Mouse (Mus musculus) small intestine, adult 2 months (tissue): Measurements from ENCODE around the gene Atg3. TPM values are rescaled to one million over a fixed set of nuclear protein-coding genes. Genes with fewer than 3 reads are reported as not detected.

ENCODE experiments used
- H3K27ac ChIP-seq: fragments of 200-500 bp; 2 replicates; pipeline ENCODE4 v1.5.1; 2012; ENCODE audit warnings: low read depth, low read length, control low read depth, inconsistent platforms; ENCODE audit not compliant: insufficient read depth
- H3K27me3 ChIP-seq: fragments of 200-500 bp; 2 replicates; pipeline ENCODE4 v1.6.1; 2012; ENCODE audit warnings: mild to moderate bottlenecking, moderate library complexity, low read length, inconsistent platforms; ENCODE audit not compliant: control insufficient read depth, insufficient read depth
- H3K36me3 ChIP-seq: fragments of 200-500 bp; 2 replicates; pipeline ENCODE4 v1.6.1; 2012; ENCODE audit warnings: mild to moderate bottlenecking, low read length, control low read depth, inconsistent platforms; ENCODE audit not compliant: control insufficient read depth, insufficient read depth
- H3K4me1 ChIP-seq: fragments of 200-500 bp; 2 replicates; pipeline ENCODE4 v1.6.1; 2012; ENCODE audit warnings: low read length, inconsistent platforms, mixed read lengths; ENCODE audit not compliant: control insufficient read depth, insufficient read depth, insufficient read length
- H3K4me3 ChIP-seq: fragments of 200-500 bp; 2 replicates; pipeline ENCODE4 v1.5.1; 2012; ENCODE audit warnings: low read depth, mild to moderate bottlenecking, control low read depth, inconsistent platforms, low read length, moderate library complexity
- CTCF ChIP-seq: fragments of 200-500 bp; IDR thresholded peaks from 2 replicates; pipeline ENCODE4 v1.5.1; 2012; ENCODE audit warnings: low read depth, mild to moderate bottlenecking, control low read depth, inconsistent platforms, low read length, moderate library complexity, mixed read lengths; ENCODE audit not compliant: insufficient replicate concordance, insufficient read length; ENCODE audit errors: extremely low read depth
- POLR2A ChIP-seq: fragments of 200-500 bp; IDR thresholded peaks from 2 replicates; pipeline ENCODE4 v1.6.1; 2012; ENCODE audit warnings: low read depth, mild to moderate bottlenecking, control low read depth, inconsistent platforms, low read length, moderate library complexity
- WGBS: fragments of 180-500 bp; shearing (Covaris S2); methylation state at CpG from one replicate; pipeline ENCODE4 v1.1.7; 2018; 5-methylcytosine and 5-hydroxymethylcytosine counted together
- polyA plus RNA-seq: library from polyadenylated mRNA; depleted of rRNA; stranded (reverse); fragments of >200 nt; gene quantifications from 2 replicates; pipeline ENCODE4 v1.2.3, GENCODE M21; 2012; rRNA removed

The Atg3 gene
- polyA plus RNA-seq, 1 experiment: 27.0 TPM

DNA sequence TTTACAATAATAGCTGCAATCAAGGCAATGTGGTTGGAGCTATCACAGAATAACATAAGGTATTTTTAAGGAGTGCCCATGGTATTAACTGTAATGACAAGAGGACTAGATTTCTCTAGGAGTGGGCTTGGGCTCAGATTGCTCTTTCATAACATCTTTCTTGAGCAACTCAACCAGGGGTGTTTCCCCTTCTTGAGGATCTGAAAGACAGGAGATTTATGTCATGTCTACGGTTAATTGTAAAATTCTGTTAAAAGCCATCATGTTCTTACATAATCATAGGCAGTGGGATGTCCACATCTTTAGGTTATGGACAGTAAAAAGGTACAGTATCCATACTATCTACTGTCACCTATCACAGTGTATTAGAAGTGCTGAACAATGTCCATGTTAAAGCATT is 72.7 kb downstream of the Atg3 start:
- Histone ChIP-seq H3K4me1 (no peaks in the 10 kb centered on the region), H3K36me3 (no peaks in the 10 kb centered on the region), H3K4me3 (no peak overlapping the region), H3K27me3 (no peaks in the 10 kb centered on the region; the same call in 1 of the 2 replicates), H3K27ac (no peak overlapping the region)
- WGBS: 86% methylated on average over 1 of the region's 1 CpGs
- TF ChIP-seq CTCF: no peak
- TF ChIP-seq POLR2A: no peak

DNA sequence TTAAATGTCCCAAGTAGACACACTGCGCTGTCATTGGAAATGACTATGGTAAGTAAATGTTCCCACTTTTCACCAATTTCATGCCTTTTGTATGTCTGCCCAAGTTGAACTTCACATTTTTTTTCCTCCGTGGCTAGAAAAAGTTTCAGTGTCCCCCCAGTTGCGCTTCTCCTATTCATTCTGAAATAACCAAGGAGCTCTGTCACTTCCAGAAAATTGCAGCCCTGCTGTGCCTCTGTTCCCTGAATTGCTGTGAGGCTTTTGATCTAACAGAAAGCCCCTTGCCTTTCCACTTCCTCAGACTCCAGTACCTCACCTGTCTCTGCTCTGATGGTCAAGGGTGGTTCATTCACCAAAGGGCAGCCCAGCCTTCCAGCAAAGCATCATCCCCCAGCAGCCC is 74.4 kb downstream of the Atg3 start:
- no peaks in the 10 kb centered on the region for H3K36me3 ChIP-seq
- 80% methylated on average over 3 of the region's 3 CpGs for WGBS
- H3K27ac ChIP-seq: no peak overlapping the region

More for the DNA sequence above, 74.4 kb downstream of the Atg3 start:
- TF ChIP-seq CTCF: no peak
- TF ChIP-seq POLR2A: no peak
- Histone ChIP-seq H3K4me1 (no peaks in the 10 kb centered on the region), H3K4me3 (no peak overlapping the region), H3K27me3 (no peaks in the 10 kb centered on the region; the same call in 1 of the 2 replicates)

Other genes starting within 250 kb of the Atg3 start
- gene Cd200r3, start 215.1 kb upstream of the Atg3 start, polyA plus RNA-seq: not detected in 2 replicates
- gene Ccdc80, start 65.4 kb upstream of the Atg3 start, polyA plus RNA-seq: 2.2 and 3.3 TPM in 2 replicates
- 6.3 and 11.4 TPM in 2 replicates for gene Slc35a5, start 79 bp upstream of the Atg3 start, polyA plus RNA-seq
- gene Btla, start 65.5 kb downstream of the Atg3 start, polyA plus RNA-seq: 0.34 and 0.86 TPM in 2 replicates